Mouse (Mus musculus) G1E (cell line): ENCODE measurements at regions not wholly inside any gene's neighbourhood (a gene's known extent, or its start where the extent isn't known, plus 50 kb on each side); places are given as distances from the start of the nearest gene placed in this dataset.

Experiments
- ATAC-seq: 2 replicates; pipeline ENCODE4 v1.8.0; 2016; ENCODE audit warnings: mild to moderate bottlenecking; ENCODE audit not compliant: insufficient number of reproducible peaks, poor library complexity, low FRiP score, severe bottlenecking; ENCODE audit errors: extremely low read depth
- DNase-seq: peaks from one replicate; pipeline ENCODE4 v3.0.0; 2012; ENCODE audit warnings: low spot score
- H3K27me3 ChIP-seq: 2 replicates; pipeline ENCODE4 v1.6.1; 2012; ENCODE audit warnings: mild to moderate bottlenecking, low read length, inconsistent platforms; ENCODE audit not compliant: insufficient read depth
- H3K36me3 ChIP-seq: replicated peaks from 2 replicates; pipeline ENCODE3; 2012; ENCODE audit warnings: mild to moderate bottlenecking, inconsistent platforms
- H3K4me1 ChIP-seq: 2 replicates; pipeline ENCODE4 v1.6.1; 2012; ENCODE audit warnings: low read depth, low read length, inconsistent platforms, mixed read lengths; ENCODE audit not compliant: insufficient read depth
- H3K4me3 ChIP-seq: 2 replicates; pipeline ENCODE4 v1.5.1; 2012; ENCODE audit warnings: low read depth, mild to moderate bottlenecking, inconsistent platforms, low read length, moderate library complexity, mixed read lengths
- H3K9me3 ChIP-seq: replicated peaks from 2 replicates; pipeline ENCODE4 v1.6.1; 2012; ENCODE audit warnings: inconsistent platforms
- CTCF ChIP-seq: IDR thresholded peaks from 2 replicates; pipeline ENCODE4 v1.5.1; 2012; ENCODE audit warnings: low read depth, low read length, inconsistent platforms, mixed read lengths
- GATA1 ChIP-seq: IDR thresholded peaks from 2 replicates; pipeline ENCODE4 v1.6.1; 2012; ENCODE audit warnings: borderline replicate concordance, low read length, inconsistent platforms, mixed read lengths
- GATA2 ChIP-seq: IDR thresholded peaks from 2 replicates; pipeline ENCODE4 v1.6.1; 2012; ENCODE audit warnings: low read depth, low read length, inconsistent platforms, borderline replicate concordance
- POLR2AphosphoS5 ChIP-seq: IDR thresholded peaks from 2 replicates; pipeline ENCODE4 v1.6.1; 2012; ENCODE audit warnings: low read depth, low read length, inconsistent platforms; ENCODE audit not compliant: insufficient replicate concordance
- TAL1 ChIP-seq: conservative IDR thresholded peaks from 2 replicates; pipeline ENCODE4 v1.6.1; 2012; ENCODE audit warnings: low read depth, low read length, inconsistent platforms, mixed read lengths

GRCm38 (mm10) chr1:154086145-154086544, 114.8 kb upstream of the Zfp648 start:
- ATAC-seq, result no peak
- H3K9me3 ChIP-seq, result no peaks in the 10 kb centered on the region
- no peak for TF ChIP-seq CTCF
- no peak for TF ChIP-seq GATA1
- TF ChIP-seq POLR2AphosphoS5, result no peak
- TF ChIP-seq TAL1, result no peak
- TF ChIP-seq GATA2, result no peak
- DNase-seq, result no peak
- H3K4me1 ChIP-seq, result no peaks in the 10 kb centered on the region
- H3K4me3 ChIP-seq, result no peak overlapping the region
- peaks cover 5% of the 10 kb centered on the region; the same call in 1 of the 2 replicates for H3K27me3 ChIP-seq
- no peaks in the 10 kb centered on the region for H3K36me3 ChIP-seq

GRCm38 (mm10) chr1:154089815-154090214, 111.2 kb upstream of the Zfp648 start:
- Histone ChIP-seq H3K9me3 (no peaks in the 10 kb centered on the region), H3K4me3 (no peak overlapping the region), H3K4me1 (no peaks in the 10 kb centered on the region), H3K36me3 (no peaks in the 10 kb centered on the region), H3K27me3 (peaks cover 5% of the 10 kb centered on the region; the same call in 1 of the 2 replicates)
- ATAC-seq (no peak), DNase-seq (no peak)
- TF ChIP-seq GATA2 (no peak), POLR2AphosphoS5 (no peak), GATA1 (no peak), CTCF (no peak), TAL1 (no peak)

GRCm38 (mm10) chr1:154090521-154091490, 110.2 kb upstream of the Zfp648 start:
- TF ChIP-seq CTCF, result no peak
- TF ChIP-seq POLR2AphosphoS5, result no peak
- no peak for TF ChIP-seq GATA2
- no peak for TF ChIP-seq TAL1
- no peak for TF ChIP-seq GATA1
- ATAC-seq (no peak), DNase-seq (no peak)
- Histone ChIP-seq H3K27me3 (peaks cover 2% of the 10 kb centered on the region; the same call in 1 of the 2 replicates), H3K9me3 (no peaks in the 10 kb centered on the region), H3K4me3 (no peak overlapping the region), H3K36me3 (no peaks in the 10 kb centered on the region), H3K4me1 (no peaks in the 10 kb centered on the region)

- ATAC-seq (no peak), DNase-seq (no peak)
- H3K36me3 ChIP-seq, result no peaks in the 10 kb centered on the region
- no peak overlapping the region for H3K4me3 ChIP-seq
- no peak for TF ChIP-seq GATA1
- no peak for TF ChIP-seq CTCF
- TF ChIP-seq TAL1, result no peak
- no peak for TF ChIP-seq GATA2
- TF ChIP-seq POLR2AphosphoS5, result no peak
- H3K4me1 ChIP-seq, result no peaks in the 10 kb centered on the region
- no peaks in the 10 kb centered on the region for H3K27me3 ChIP-seq
- no peaks in the 10 kb centered on the region for H3K9me3 ChIP-seq
Measured at GRCm38 (mm10) chr1:154093549-154093948, 107.4 kb upstream of the Zfp648 start.

- TF ChIP-seq POLR2AphosphoS5 (no peak), GATA2 (no peak), GATA1 (no peak), CTCF (no peak), TAL1 (no peak)
- no peaks in the 10 kb centered on the region for H3K4me1 ChIP-seq
- no peaks in the 10 kb centered on the region for H3K36me3 ChIP-seq
- ATAC-seq (no peak), DNase-seq (no peak)
- H3K9me3 ChIP-seq, result no peaks in the 10 kb centered on the region
- no peak overlapping the region for H3K4me3 ChIP-seq
- no peaks in the 10 kb centered on the region for H3K27me3 ChIP-seq
Measured at GRCm38 (mm10) chr1:154094357-154094756, 106.6 kb upstream of the Zfp648 start.

GRCm38 (mm10) chr1:154096113-154096512, 104.9 kb upstream of the Zfp648 start:
- Histone ChIP-seq H3K4me3 (no peak overlapping the region), H3K9me3 (no peaks in the 10 kb centered on the region), H3K4me1 (no peaks in the 10 kb centered on the region), H3K27me3 (no peaks in the 10 kb centered on the region), H3K36me3 (no peaks in the 10 kb centered on the region)
- no peak for ATAC-seq
- DNase-seq, result no peak
- no peak for TF ChIP-seq CTCF
- TF ChIP-seq TAL1, result no peak
- TF ChIP-seq GATA2, result no peak
